Mouse (Mus musculus) stomach, embryonic 14.5 days (tissue): Measurements from ENCODE around the gene Gm28051. TPM values are rescaled to one million over a fixed set of nuclear protein-coding genes. Genes with fewer than 3 reads are reported as not detected.

ENCODE experiments used
- ATAC-seq: fragments of 200-750 bp; cut with Nextera tagmentation; 2 replicates; pipeline ENCODE4 v1.8.0; 2017; ENCODE audit warnings: low read depth, moderate TSS enrichment; ENCODE audit not compliant: insufficient number of reproducible peaks, insufficient read depth, low FRiP score
- H3K27ac ChIP-seq: fragments of 300-500 bp; sonication (generic); 2 replicates; pipeline ENCODE4 v1.5.1; 2014; ENCODE audit warnings: mild to moderate bottlenecking, low read length, moderate library complexity, mixed read lengths
- H3K27me3 ChIP-seq: fragments of 300-500 bp; sonication (generic); 2 replicates; pipeline ENCODE4 v1.6.1; 2014; ENCODE audit warnings: low read length, control low read depth, mixed read lengths; ENCODE audit not compliant: control insufficient read depth, insufficient read depth
- H3K36me3 ChIP-seq: fragments of 300-500 bp; sonication (generic); 2 replicates; pipeline ENCODE4 v1.6.1; 2014; ENCODE audit warnings: mild to moderate bottlenecking, control low read depth, low read length, moderate library complexity, mixed read lengths; ENCODE audit not compliant: control insufficient read depth, insufficient read depth
- H3K4me1 ChIP-seq: fragments of 300-500 bp; sonication (generic); 2 replicates; pipeline ENCODE4 v1.6.1; 2014; ENCODE audit warnings: low read length, control low read depth, mixed read lengths; ENCODE audit not compliant: control insufficient read depth, insufficient read depth
- H3K4me2 ChIP-seq: fragments of 300-500 bp; sonication (generic); replicated peaks from 2 replicates; pipeline ENCODE4 v1.6.1; 2014; ENCODE audit warnings: low read depth, low read length, control low read depth
- H3K4me3 ChIP-seq: fragments of 300-500 bp; sonication (generic); 2 replicates; pipeline ENCODE4 v1.5.1; 2014; ENCODE audit warnings: low read depth, low read length, control low read depth
- H3K9ac ChIP-seq: fragments of 300-500 bp; sonication (generic); replicated peaks from 2 replicates; pipeline ENCODE4 v1.6.1; 2014; ENCODE audit warnings: low read depth, mild to moderate bottlenecking, control low read depth, low read length, moderate library complexity, mixed read lengths
- H3K9me3 ChIP-seq: fragments of 300-500 bp; sonication (generic); 2 replicates; pipeline ENCODE4 v1.6.1; 2016; ENCODE audit warnings: low read depth, low read length, control low read depth; ENCODE audit not compliant: control insufficient read depth
- WGBS: fragments of 180-500 bp; shearing (Covaris S2); extraction: QIAGEN DNeasy Blood & Tissue Kit; methylation state at CpG from one replicate; pipeline ENCODE4 v1.1.7; 2014; 5-methylcytosine and 5-hydroxymethylcytosine counted together
- polyA plus RNA-seq: library from polyadenylated mRNA; unstranded; fragments of >200 nt; fragmentation: Nextera tagmentation; extraction: Ambion mirVana; gene quantifications from 2 replicates; pipeline ENCODE4 v1.2.1, GENCODE M21; 2014

Gene Gm28051
- polyA plus RNA-seq, 1 experiment from 2014 or later: not detected

- Histone ChIP-seq H3K36me3 (peaks cover 47% of the 10 kb centered on the region), H3K4me3 (no peak overlapping the region), H3K27me3 (no peaks in the 10 kb centered on the region), H3K27ac (no peak overlapping the region), H3K4me1 (no peaks in the 10 kb centered on the region), H3K9ac (no peak overlapping the region), H3K9me3 (no peaks in the 10 kb centered on the region), H3K4me2 (no peak overlapping the region)
- ATAC-seq: no peak
- WGBS: 95% methylated on average over 14 of the region's 14 CpGs
Measured at GRCm38 (mm10) chr12:102776035-102776434, 18.5 kb upstream of the Gm28051 start.

- WGBS: 96% methylated on average over 5 of the region's 5 CpGs
- H3K36me3 ChIP-seq: peaks cover 76% of the 10 kb centered on the region
- no peaks in the 10 kb centered on the region for H3K27me3 ChIP-seq
- H3K27ac ChIP-seq: no peak overlapping the region
- H3K4me1 ChIP-seq: no peaks in the 10 kb centered on the region
- no peak overlapping the region for H3K9ac ChIP-seq
- H3K4me2 ChIP-seq: no peak overlapping the region
- no peak for ATAC-seq
- no peaks in the 10 kb centered on the region for H3K9me3 ChIP-seq
- no peak overlapping the region for H3K4me3 ChIP-seq
Measured at GRCm38 (mm10) chr12:102772676-102773075, 15.1 kb upstream of the Gm28051 start.

DNA sequence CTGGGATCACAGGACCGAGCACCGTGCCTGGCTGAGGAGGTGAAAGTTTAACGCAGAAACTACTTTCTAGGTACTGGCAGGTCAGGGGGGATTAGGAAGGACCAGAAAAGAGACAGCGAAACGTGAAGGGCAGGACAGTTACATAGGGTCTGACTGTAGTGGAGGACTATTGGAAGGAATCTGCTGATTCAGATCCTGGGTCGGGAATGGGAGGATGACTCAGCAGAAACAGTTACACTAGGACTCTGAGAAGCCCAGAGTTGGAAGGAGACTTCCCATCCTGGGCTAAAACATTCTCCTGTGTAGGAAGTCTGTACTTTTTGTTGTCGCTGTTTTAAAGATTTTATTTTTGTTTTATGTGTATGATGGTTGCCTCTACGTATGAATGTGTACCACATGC lies 14.0 kb upstream of the Gm28051 start:
- H3K36me3 ChIP-seq: peaks cover 78% of the 10 kb centered on the region
- WGBS: 96% methylated on average over 8 of the region's 8 CpGs

DNA sequence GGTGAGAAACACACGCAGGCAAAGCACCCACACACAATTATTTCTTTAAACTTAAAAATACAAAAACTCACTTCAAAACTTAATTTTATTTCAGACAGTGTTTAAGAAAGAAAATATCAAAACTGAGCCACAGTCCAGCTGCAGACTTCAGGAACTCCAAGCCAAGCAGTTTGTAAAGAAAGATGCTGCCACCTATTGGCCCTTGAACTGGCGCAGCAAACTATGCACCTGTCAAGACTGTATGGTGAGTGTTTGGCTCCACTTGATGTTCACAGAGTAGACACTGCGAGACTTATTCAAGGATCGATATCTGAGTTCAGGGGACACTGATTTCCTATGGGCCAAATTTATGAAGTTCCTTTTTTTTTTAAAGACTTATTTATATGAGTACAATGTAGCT lies 11.4 kb upstream of the Gm28051 start:
- H3K9ac ChIP-seq: no peak overlapping the region
- no peak overlapping the region for H3K27ac ChIP-seq
- WGBS: 91% methylated on average over 4 of the region's 4 CpGs
- ATAC-seq: no peak
- H3K4me2 ChIP-seq: no peak overlapping the region
- no peaks in the 10 kb centered on the region for H3K4me1 ChIP-seq
- no peaks in the 10 kb centered on the region for H3K27me3 ChIP-seq
- H3K4me3 ChIP-seq: no peak overlapping the region
- H3K9me3 ChIP-seq: no peaks in the 10 kb centered on the region
- peaks cover 71% of the 10 kb centered on the region for H3K36me3 ChIP-seq

More for the DNA sequence above, 14.0 kb upstream of the Gm28051 start:
- H3K4me1 ChIP-seq: no peaks in the 10 kb centered on the region
- no peak overlapping the region for H3K4me2 ChIP-seq
- no peak for ATAC-seq
- no peak overlapping the region for H3K27ac ChIP-seq
- H3K27me3 ChIP-seq: no peaks in the 10 kb centered on the region
- no peak overlapping the region for H3K4me3 ChIP-seq
- no peaks in the 10 kb centered on the region for H3K9me3 ChIP-seq
- H3K9ac ChIP-seq: no peak overlapping the region

DNA sequence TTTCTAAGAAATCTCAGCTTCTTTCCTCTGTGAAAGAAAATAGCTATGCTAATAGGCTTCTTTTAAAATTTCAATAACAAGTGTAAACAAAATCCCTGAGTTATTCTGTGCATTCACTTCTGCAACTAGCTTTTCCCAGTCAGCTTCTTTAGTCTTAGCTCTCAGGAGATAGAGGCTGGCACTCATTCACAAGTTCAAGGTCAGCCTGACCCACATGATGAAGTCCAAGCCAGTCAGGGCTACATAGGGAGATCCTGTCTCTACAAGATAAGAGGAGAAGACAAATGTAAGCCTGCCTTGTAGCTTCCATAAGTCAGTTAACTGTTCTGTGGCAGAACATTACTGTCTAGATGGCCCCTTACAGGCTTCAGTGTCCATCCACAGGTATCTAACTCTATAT lies 6.1 kb upstream of the Gm28051 start:
- no peak overlapping the region for H3K4me3 ChIP-seq
- H3K9ac ChIP-seq: no peak overlapping the region
- H3K4me2 ChIP-seq: no peak overlapping the region
- H3K4me1 ChIP-seq: peaks cover 9% of the 10 kb centered on the region
- H3K27ac ChIP-seq: no peak overlapping the region
- ATAC-seq: no peak
- peaks cover 35% of the 10 kb centered on the region for H3K36me3 ChIP-seq
- no peaks in the 10 kb centered on the region for H3K27me3 ChIP-seq
- no peaks in the 10 kb centered on the region for H3K9me3 ChIP-seq

DNA sequence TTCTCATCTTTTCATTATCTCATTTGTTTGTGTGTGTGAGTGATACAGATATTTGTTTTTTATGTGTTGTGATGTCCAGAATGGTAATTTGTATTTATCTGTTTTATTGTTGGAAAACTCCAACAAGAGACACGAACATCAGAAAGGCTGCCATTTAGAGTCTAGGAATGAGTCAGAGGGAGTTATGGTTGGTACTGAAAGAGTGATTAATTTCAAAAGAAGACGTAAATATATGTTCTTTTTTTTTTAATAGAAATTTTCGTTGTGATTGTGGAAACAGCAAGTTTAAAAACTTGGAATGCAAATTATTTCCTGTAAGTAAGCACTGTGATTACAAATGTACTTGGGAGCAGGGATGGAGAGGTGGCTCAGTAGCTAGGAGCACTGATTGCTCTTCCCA lies 4.1 kb upstream of the Gm28051 start:
- H3K4me2 ChIP-seq: no peak overlapping the region
- no peak overlapping the region for H3K4me3 ChIP-seq
- H3K4me1 ChIP-seq: peaks cover 11% of the 10 kb centered on the region
- no peaks in the 10 kb centered on the region for H3K9me3 ChIP-seq
- WGBS: 83% methylated on average over 3 of the region's 3 CpGs
- H3K27ac ChIP-seq: no peak overlapping the region
- no peak overlapping the region for H3K9ac ChIP-seq
- no peaks in the 10 kb centered on the region for H3K27me3 ChIP-seq
- ATAC-seq: no peak
- peaks cover 18% of the 10 kb centered on the region for H3K36me3 ChIP-seq

GRCm38 (mm10) chr12:102758936-102759335 lies 1.4 kb upstream of the Gm28051 start:
- peak overlapping the region; percentile 93 for H3K4me2 ChIP-seq
- H3K9ac ChIP-seq: peak overlapping the region; percentile 76
- H3K4me1 ChIP-seq: peaks cover 15% of the 10 kb centered on the region
- 5% methylated on average over 5 of the region's 5 CpGs for WGBS
- no peak overlapping the region for H3K27ac ChIP-seq
- no peak for ATAC-seq
- no peaks in the 10 kb centered on the region for H3K27me3 ChIP-seq
- peak overlapping the region; percentile 92 for H3K4me3 ChIP-seq
- H3K9me3 ChIP-seq: no peaks in the 10 kb centered on the region
- peaks cover 4% of the 10 kb centered on the region; the same call in 1 of the 2 replicates for H3K36me3 ChIP-seq

DNA sequence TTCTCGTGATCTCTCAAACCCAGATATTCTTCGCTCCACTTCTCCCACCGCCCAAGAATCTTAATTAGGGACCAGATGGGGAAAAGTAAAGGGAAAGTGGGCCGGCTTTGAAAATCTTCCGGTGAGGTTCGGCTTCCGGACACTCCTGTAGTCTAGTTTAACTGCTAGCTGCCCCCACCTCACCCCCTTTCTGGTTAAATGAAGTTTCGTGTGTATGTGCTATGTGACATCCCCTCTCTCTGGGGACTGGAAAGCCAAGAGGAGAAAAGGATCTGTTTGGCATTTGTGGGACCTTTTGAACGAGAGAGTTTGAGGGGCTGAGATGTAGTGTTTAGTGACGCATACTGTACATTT lies 815 bp upstream of the Gm28051 start, which contains the start of gene Gm20604:
Gm20604 (minus strand) TSS at position 270 of the 354 bp plus-strand sequence.
- Histone ChIP-seq H3K27ac (peak within 1 kb of the TSS; percentile 84), H3K4me2 (peak within 1 kb of the TSS; percentile 93), H3K9ac (peak within 1 kb of the TSS; percentile 76), H3K4me3 (peak within 1 kb of the TSS; percentile 92), H3K9me3 (no peaks in the 10 kb centered on the region), H3K27me3 (no peaks in the 10 kb centered on the region), H3K36me3 (peaks cover 4% of the 10 kb centered on the region; the same call in 1 of the 2 replicates), H3K4me1 (peaks cover 15% of the 10 kb centered on the region)
- WGBS: 1% methylated on average over 10 of the region's 10 CpGs
- ATAC-seq: no peak

GRCm38 (mm10) chr12:102757055-102757688 lies 393 bp downstream of the Gm28051 start:
- WGBS: under 1% methylated on average over 46 of the region's 46 CpGs
- Histone ChIP-seq H3K36me3 (no peaks in the 10 kb centered on the region; the same call in 1 of the 2 replicates), H3K4me2 (peak overlapping the region; percentile 56), H3K9me3 (no peaks in the 10 kb centered on the region), H3K27me3 (no peaks in the 10 kb centered on the region), H3K9ac (peak overlapping the region; percentile 43), H3K27ac (peak overlapping the region; percentile 84), H3K4me1 (peaks cover 15% of the 10 kb centered on the region), H3K4me3 (peak overlapping the region; percentile 92)
- ATAC-seq: peak; percentile 84
